Mouse (Mus musculus): ENCODE measurements around the gene Zfp653.
"Not testable (repeated sequence)": the region's sequence is repeated elsewhere in the genome, so short reads cannot be mapped to it uniquely, and the experiment has no call there.

Gene Zfp653

DNA sequence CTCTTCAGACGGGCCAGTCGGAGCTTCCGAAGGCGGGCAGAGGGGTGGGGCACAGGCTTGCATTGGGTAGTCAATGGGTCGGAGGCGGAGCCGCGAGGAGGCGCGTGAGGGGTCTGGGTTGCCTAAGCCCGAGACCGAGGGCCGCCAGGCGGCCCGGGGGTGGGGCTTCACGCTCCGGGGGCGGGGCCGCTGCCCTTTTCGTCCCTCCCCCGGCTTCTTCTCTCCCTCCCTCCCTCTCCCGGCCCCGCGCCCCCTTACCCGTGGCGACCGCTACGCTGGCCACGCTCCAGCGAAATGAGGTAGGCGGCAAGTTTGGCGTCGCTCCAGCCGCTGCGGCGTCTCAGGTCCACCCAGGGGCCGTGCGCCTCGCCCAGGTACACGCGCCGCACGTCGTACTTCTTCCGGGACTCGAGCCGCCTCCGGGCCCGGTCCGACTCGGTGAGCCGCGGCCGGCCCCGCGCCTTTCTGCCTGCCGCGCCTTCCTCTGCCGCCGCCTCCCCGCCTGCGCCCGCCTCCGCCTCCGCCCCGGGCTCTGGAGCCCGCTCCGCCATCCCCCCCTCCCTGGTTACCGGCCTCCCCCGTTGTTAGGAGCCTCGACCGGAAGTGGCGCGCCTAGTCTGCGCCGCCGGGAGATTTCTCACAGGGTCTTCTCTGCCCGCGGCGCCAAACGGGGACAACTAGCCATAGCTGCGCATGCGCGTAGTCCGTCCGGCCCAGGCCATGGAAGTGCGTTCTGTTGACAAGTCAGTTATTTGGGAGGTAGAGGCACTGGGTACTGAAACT lies at the start of gene Zfp653, which contains the start of gene Gm49318:
Gene Zfp653, minus strand, starts transcription at position 586 of the 783 bp plus-strand sequence.
Gene Gm49318, minus strand, starts transcription at position 469 of the 783 bp plus-strand sequence.
- DNase-seq: peak; percentile 96

DNA sequence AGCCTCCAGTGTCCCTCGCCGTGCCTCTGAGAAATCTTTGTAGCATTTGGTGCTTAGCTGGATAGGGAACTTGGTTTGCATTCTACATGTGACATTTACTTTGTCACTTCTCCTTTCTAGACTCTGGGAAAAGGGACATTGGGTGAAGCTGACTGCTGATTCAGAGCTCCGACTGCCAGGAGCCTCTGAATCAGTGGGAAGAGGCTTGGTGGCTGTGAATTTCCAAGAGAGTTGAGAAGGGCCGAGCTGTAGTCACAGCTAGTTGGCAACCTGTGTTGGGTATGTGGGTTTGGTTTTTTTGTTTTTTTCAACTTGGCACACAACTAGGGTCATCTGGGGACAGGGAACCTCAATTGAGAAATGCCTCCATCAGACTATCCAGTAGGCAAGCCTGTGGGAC lies 48.4 kb upstream of the Zfp653 start:
- DNase-seq: no peak

GRCm38 (mm10) chr9:22117754-22118456 lies 46.7 kb upstream of the Zfp653 start:
- DNase-seq: peak; percentile 68

- peak; percentile 95 for DNase-seq
Observed at GRCm38 (mm10) chr9:22116740-22117426, 45.7 kb upstream of the Zfp653 start, which contains the start of gene Elof1. Gene Elof1 (minus strand): TSS chr9:22117172.

DNA sequence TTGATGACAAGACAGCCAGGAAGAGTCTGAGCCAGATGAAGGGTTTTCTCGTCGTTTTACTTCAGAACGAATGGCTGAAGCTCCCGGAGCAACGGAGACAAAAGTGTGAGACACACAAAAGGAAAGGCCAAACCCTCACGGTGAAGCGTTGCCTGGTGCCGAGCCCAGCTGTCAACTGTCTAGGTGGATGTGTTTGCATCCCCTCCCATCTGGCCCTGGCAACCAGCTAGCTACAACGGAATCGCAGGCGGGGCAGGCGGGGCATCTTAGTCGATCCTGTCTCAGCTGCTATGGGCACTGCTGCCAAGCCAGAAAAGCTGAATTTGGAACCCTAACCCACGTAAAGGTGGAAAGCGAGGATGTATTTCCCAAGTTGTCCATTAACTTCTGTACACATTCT lies 44.9 kb upstream of the Zfp653 start:
- no peak for DNase-seq

DNA sequence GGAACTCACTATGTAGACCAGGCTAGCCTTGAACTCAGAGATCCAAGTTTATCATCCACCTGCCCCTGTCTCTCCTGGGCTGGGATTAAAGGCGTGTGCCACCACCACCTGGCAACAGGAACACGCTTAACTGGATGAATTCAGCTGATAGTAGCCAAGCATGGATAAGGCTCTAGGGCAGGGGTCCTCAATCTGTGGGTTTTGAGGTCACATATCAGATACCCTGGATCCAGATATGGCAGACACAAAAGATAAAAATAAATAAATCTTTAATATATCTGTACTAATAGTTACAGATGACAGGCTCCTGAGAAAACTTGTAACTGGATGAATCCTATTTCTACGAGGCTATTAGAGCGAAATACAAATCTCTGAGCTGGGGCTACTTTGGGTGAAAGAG lies 44.5 kb upstream of the Zfp653 start:
- no peak for DNase-seq

DNA sequence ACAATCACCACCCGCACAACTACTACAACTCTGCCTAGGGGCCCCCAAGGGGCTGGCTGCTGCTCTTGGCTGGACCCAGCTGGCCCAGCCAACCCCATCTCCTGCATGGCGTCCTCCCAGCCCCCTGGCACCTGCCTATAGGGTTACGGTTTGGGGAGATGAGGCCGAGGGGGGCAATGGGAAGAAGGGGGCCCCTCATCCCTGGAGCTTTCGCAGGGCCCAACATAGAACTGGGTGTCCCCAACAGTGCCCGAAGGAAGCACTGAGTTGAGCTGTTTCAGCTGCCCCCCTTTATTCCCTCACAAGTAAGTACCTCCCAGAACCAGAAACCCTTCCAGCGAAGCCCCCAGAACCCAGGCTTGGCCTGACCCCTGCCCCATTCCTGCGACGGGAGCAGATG lies 37.0 kb upstream of the Zfp653 start:
- DNase-seq: no peak

GRCm38 (mm10) chr9:22099922-22100321 lies 28.7 kb upstream of the Zfp653 start:
- DNase-seq: no peak

GRCm38 (mm10) chr9:22098993-22099696 lies 28.0 kb upstream of the Zfp653 start, which contains the start of gene Cnn1:
Gene Cnn1 (plus strand): TSS chr9:22099216.
- DNase-seq: no peak

DNA sequence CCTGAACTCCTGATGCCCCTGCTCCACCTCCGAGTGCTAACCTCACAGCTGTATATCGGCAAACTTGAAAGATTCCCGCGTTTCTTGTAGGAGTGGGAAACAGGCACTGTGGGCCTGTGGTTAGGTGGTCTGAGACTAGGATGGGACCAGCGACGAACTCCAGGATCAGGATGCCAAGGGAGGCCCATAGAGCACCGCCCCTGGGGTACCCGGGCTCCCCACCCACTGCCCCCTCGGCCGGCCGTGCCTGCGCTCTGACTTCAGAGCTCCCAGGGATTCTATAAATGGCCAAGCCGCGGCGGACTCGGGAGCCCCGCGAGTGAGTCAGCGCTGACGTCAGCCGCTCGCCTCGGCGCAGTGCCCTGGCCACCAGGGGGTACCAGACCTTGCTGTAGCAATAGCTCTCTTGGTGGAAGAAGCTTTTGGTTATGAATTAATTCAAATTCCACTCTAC lies 24.7 kb upstream of the Zfp653 start:
- DNase-seq: peak; percentile 86

DNA sequence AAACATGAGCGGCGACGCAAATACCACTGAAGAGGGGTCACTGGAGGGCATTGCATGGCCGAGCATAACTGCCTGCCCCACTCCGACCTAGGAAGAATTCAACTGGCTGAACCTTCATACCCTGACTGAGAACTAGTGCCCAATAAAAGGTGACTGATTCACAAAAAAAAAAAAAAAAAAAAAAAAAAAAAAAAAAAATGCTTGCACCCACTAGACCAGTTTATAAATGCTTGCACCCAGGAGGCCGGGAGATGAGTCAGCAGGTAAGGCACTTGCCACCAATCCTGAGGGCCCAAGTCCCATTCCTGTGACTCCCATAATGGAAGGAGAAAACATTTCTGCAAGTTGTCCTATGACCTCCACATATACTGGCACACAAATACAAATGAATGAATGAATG lies 21.6 kb upstream of the Zfp653 start:
- DNase-seq: no peak

DNA sequence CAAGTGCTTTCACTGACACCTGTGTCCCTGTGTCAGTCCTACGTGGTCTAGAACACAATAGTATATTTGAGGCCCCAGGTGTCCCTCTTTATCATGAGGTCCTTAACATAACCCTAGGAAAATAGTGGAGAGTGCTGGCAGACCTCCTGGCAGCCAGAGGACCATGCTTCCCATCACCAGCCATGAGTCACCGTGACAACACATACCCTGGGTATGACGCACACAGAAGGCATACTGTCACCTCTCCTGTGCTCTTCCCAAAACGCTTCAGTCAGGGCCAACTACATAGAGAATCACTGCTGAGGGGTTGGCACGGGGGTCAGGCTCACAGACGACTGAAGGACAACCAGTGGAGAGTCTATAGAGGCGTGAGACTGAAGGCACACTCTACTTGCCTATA lies 18.8 kb upstream of the Zfp653 start:
- no peak for DNase-seq

DNA sequence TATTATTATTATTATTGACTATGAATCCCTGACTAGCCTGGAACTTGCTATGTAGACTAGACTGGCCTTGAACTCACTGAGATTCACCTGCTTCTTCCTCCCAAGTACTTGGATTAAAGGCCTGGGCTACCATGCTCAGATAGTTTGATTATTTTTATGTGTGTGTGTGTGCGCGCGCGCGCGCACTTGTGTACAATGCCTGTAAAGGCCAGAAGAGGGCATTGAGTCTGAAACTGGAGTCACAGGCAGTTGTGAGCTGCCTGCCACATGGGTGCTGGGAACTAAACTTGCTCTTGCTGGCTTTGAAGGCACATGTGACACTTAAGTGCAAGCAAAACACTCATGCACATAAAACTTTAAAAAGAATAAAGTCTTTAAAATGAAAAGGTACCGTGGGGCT lies 18.1 kb upstream of the Zfp653 start:
- no peak for DNase-seq

DNA sequence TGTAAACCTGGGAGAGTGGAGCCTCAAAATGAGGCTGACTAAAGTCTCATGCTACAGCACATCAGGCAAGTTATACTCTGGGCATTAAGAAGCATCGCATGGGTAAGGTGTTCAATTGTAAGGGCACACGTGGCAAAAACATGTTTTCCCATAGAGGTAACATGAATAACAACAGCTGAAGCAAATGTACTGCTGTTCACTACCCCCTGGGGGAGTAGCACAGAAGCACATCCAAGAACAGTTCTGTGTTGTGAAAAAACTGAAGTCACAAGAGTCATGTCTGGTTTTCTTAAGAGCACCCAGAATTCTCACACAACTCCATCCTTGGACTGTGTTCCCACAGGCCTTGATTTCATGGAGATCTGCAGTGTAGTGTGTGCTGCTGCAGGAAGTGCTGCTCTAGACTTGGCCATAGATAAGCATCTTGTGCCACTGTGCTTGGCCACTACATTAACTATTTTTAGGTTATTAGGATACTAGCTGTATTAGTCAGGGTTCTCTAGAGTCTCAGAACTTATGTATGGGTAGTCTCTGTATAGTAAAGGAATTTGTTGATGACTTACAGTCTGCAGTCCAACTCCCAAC lies 15.9 kb upstream of the Zfp653 start:
- no peak for DNase-seq

DNA sequence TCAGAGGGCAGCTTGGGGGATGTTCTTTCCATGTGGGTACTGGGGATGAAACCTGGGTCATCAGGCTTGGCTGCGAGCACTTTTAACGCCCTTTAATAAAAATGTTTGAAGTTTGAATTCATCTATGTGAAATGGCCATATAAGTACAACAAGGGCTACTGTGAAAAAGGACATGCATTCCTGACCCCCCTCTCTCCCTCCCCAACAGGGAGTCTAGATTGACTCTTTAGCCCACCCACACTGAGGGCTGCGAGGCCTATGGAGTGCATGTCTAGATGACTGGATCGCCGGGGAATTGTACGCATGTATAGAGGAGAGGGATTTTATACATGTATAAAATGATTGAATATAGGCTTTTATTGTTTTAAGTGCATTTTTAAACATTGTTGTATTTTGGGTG lies 14.8 kb upstream of the Zfp653 start:
- DNase-seq: no peak

GRCm38 (mm10) chr9:22085022-22085834 lies 14.1 kb upstream of the Zfp653 start, which contains the start of gene Ecsit:
Gene Ecsit (minus strand): TSS chr9:22085438.
- DNase-seq: peak; percentile 94

DNA sequence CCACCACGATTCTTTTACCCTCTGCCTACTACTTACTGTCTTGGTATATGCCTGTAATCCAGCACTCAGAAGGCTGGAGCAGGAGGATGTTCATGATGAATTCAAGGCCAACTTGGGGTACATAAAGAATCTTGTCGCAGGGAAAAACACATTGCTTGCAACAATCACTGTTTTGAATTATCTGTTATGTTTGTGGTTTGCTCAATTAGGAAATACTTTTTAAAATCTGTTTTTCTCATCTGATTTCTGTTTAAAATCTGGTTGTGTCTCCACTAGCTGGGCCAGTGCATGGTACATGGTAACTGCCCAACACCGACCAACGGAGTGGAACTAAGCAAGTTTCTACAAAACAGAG lies 13.5 kb upstream of the Zfp653 start:
- no peak for DNase-seq

DNA sequence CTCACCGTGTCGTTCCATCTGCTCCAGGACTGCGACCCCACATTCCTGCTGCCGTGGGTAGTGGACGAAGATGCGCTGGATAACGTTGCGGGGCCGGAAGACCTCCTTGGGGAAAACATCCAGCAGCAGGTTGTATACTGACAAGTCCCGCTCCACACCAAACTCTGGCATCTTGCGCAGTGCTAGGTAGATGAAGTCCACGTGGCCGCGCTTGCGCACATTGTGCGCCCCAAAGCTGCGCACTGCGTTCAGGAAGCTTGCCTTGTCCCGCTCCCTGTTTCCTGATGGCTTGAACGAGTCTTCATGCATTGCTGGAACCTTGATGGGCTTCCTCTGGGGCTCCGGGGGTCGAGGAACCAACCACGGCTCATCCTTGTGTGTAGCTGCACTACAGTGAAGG lies 5.0 kb upstream of the Zfp653 start:
- DNase-seq: no peak

DNA sequence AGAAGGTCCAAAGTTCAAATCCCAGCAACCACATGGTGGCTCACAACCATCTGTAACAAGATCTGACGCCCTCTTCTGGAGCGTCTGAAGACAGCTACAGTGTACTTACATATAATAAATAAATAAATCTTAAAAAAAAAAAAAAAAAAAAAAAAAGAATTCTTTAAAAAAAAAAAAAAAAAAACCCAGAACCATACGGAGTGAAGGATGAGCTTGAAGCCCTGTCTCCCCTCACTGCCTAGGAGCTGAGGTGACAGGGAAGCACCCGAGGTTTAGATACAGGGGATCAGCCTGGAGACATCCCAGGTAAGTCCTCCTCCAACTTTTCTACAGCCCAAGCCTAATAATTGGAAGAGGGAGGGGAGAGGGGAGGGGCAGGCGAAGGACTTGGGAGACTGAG lies 4.6 kb upstream of the Zfp653 start:
- not testable (repeated sequence) for DNase-seq

DNA sequence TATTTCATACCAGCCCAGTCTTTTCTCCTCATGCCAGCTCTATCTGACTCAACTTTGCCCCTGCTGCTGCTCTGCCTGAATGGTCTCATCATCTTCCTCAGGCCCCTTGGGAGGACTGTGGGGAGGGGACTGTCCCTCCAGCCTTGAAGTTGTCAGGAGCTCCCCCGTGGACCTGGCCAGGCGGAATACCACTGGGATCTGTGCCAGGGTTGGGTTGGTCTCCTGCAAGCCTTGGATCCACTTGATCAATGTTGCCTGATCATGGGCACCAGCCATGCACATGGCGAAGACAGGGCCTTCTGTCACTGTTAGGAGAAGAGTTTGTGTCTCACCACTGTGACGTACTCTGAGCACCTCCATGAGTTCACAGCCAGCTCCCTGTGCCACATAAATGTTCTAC lies 1.1 kb upstream of the Zfp653 start:
- DNase-seq: no peak

GRCm38 (mm10) chr9:22069881-22070553 lies 1.2 kb downstream of the Zfp653 start:
- DNase-seq: no peak
